Mouse (Mus musculus): ENCODE results near the gene Arpc3.
"Not testable (repeated sequence)": the region's sequence is repeated elsewhere in the genome, so short reads cannot be mapped to it uniquely, and the experiment has no call there.

Gene Arpc3

DNA sequence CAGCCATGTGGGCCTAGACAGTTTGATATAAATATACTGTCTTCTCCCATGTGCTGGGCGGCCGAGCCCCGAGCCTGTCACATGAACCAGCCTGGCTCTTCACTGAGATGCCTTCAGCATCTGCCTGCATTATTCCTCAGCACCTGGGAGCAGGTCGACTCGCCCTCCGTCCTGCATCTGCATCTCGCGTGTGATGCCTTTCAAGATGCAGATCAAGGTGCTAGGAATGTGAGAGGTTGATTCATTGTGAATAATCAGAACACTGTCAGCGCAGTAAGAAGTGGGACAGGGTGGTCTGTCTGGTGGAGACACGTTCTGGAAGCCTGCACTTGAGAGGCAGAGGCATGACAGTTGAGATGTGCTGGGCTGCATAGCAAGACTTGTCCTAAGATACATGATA is 52.8 kb downstream of the Arpc3 start:
- DNase-seq = no peak

DNA sequence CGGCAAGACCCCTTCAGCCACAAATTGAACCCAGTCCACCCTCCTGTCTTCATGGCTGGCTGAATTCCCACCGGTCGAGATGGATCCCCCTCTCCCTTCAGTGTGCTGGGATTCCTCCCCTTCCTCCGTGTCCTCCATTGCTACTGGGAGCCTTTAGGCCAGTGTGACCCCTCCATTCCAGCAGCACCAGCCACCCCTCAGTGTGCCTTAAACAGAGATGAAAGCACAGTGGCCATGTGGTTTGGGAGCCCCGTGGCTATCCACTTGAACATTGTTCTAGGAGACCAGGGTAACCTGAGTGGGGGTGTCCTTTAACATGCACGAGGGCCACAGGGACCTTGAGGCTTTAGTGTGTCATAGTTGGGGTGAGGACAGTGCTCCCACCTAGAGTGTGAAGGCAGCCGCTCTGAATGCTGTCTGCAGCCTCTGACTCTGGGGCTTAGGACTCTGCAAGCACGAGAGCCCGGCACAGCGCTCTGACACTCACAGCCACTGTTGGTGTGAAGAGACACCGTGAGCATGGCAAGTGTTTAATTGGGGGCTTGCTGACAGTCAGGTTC is 53.5 kb downstream of the Arpc3 start:
- no peak for DNase-seq

DNA sequence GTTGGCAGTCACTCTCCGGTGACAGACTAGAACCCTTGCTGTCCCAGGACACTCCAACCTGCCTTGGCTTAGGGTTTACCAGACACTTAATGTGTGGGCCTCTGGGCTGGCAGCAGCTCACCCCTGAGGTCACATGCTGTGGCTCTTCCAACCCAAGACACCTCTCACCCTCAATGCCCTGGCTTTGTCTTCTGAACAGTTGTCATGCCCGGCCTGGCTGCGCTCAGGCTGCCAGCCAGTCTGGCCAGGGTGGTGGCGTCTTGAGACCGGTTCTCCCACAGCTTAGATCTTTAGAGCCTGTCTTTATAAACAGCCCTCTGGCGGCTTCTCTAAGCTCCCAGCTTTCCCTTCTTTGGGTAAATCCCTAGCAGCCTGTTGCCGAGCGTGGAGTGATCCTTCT is 56.2 kb downstream of the Arpc3 start:
- DNase-seq = no peak

DNA sequence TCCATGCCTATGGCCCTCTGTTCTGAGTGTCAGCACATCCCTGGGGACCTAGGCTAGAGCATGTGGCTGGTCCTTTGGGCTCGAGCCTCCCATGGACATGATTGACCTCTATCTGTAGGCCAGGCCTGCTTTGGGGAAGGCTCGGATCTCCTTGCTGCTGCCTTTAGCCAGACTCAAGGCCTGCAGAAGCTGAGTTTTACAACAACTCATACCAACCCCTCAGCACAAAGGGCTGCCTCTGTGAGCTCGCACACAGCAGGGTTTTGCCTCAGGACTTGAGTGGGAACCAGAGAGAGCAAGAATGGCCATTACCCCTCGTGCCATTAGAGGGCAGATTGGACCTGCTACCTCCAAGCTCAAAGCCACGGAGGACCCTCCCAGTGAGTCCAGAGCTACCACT is 57.2 kb downstream of the Arpc3 start:
- DNase-seq = no peak

DNA sequence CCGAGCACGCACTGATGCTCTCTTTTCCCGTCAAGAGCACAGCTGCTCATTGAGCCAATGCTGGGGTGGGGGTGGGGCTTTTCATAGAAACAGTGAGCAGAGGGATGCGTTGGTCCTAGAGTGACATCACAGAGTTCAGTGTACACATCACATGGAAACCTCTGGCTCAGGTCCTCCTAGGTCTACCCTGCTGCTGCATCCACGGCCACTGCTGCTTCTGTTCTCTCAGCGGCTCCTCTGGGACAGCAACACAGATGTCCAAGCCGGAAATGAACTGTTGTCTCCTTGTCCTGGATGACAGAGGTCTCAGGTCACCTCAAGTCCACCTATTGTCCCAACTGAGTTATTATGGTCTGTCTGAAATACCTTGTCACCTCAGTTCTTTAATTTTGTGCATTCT is 58.3 kb downstream of the Arpc3 start:
- DNase-seq = no peak

DNA sequence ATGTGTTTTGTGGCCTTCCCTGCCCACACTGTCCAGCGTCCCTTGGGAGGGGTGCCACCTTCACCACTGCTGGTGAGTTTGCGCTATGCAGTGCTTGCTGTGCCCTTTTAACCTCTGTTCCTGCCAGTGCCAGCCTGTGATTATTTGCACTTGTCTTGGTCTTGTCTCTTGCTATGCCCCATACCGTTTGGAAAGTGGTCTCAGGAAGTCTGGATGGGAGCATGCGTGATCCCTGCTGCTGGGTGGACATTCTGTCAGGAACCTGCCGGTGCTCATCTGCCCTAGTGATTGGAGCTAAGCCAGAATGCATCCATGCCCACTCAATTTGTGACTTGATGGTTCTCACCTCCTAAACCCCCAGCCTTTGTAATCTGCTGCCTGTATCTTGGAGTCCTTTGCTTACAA is 59.2 kb downstream of the Arpc3 start:
- DNase-seq = no peak

DNA sequence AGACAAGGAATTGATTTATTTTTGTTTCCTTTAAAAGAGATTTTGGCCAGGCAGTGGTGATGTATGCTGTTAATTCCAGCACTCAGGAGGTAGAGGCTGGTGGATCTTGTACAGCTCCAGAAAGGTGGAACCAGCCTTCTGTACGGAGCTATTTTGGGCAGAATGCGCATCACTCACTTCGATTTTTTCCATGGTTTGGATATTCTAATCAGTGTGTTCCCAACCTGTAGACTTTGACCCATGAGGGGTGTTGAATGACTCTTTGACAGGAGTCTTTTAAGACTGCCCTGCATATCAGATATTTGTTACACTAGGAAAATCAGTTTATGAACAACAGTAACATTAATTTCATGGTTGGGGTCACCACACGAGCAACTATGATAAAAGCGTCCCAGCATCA is 59.6 kb downstream of the Arpc3 start:
- no peak for DNase-seq

DNA sequence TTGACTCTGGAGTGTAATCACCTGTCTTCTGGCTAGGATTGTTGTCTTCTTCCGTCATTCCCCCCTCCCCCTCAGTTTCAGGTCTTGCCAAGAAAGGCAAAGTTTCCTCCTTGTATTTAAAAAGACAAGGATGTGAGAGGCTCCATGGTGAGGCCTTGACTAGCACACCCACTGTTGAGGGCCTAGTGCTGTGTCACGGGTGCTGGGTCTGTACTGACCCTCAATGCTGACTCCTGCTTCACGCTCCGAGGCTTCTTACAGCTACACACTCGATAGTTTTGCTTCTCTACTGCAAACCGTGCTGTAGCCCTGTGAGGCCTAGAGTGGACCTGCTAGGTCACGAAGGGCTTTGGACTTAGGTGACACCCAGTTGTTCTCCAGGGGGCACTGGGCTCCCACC is 60.5 kb downstream of the Arpc3 start:
- DNase-seq = no peak

DNA sequence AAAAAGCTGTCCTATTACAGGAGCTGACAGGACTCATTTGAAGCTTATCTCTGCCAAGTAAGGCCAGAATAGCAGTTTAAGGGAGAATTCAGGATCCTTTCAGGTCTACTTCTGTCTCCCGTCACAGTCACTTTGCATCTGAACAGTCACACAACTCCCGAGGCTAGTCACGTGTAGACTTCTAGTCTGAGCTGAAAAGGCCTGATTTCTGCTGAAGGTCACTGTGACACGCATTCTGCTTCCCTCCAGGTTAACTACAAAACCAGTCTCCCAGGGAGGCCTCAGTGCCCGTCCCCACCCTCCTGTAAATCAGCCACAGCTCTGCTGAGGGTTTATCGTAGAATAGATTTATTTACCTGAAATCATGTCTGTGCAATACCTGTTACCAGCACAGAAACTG is 61.5 kb downstream of the Arpc3 start:
- no peak for DNase-seq

DNA sequence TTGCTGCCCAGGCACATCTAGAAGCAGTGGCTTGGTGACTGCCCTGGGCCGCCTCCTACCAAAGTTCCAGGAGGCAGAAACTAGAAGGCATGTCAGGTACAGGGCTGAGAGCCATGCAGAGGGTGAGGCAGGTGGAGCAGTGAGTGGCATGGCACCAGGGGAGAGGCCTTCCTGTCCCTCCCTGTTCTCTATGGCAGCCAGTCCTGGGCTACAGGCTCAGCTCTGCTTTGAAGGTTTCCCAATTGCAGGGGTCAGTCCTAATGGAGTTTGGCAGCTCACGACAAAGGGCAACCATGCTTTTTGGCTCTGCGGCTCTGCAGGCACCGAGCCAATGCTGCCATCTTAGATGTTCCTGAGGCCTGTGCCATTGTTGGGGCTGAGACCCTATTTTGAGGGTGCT is 62.8 kb downstream of the Arpc3 start:
- no peak for DNase-seq

DNA sequence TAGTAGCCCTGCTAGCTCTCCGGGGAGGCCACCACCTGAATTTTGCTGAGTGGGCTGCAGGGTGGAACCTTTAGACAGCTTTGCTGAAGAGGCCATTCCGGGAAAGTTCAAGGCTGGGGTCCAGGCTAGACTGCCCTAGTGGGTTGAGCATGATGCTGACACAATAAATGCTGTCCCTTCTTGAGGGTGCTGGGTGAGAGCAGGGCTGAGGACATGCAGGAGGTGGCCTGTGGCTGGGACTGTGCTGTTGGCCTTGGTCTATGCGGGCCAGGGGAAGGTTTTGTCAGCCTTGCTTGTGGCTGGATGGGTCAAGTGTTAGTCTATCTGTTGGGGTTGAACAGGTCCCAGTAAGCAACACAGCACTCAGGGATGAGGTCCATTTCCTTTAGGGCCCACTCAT is 63.2 kb downstream of the Arpc3 start:
- DNase-seq = no peak

DNA sequence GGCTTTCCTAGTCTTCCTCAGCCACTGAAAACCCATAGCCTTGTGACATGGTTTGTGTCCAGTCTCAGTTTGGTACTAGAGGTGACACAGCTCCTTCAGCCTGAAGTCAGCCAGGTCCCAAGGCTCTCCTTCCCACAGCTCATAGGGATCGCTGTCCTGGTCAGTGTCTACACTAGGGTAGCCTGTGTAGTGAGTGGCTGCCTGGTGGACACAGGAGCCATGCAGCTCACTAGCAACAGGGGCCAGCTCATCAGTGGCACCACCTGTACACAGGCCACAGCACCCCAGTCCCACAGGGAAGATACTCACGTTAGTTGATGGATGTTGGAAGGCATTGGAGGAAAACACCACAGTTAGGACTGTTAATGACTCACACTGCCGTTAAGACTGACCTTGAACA is 63.9 kb downstream of the Arpc3 start:
- DNase-seq = no peak

DNA sequence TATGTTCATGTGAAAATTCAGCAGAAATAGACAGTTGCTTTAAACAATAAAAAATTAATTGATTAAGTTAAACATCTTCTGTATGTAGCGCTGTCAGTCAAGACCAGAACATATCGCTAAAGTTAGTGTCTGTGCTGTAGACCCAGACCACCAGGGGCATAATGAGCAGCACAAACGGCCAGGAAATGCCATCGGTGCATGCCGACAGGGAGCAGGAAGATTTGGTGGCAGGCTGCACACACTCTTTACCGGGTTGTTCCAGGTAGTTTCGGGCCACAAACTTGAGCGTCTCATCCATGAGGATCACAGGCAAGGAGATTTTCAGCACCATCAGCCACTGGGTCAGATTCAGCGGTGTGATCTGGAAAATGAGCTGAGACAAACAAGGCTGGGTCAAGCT is 65.4 kb downstream of the Arpc3 start:
- not testable (repeated sequence) for DNase-seq

DNA sequence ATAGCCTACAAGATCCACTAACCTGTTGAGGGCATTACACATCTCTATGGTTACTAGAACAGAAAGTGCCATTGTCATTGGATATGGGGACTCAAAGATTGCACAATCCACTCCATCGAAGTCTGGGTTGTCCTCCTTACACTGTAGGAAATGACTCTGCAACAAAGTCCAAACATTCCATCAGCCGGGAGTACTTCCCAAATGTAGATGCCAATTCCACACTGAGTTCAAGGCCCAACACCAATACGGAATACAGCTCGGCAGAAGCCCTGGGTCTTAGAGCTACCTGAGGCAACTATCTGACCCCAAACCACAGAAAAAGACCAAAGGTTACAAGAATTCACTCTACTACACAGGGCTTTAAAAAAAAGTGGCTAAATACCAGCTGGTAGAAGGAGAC is 66.4 kb downstream of the Arpc3 start:
- DNase-seq = no peak

DNA sequence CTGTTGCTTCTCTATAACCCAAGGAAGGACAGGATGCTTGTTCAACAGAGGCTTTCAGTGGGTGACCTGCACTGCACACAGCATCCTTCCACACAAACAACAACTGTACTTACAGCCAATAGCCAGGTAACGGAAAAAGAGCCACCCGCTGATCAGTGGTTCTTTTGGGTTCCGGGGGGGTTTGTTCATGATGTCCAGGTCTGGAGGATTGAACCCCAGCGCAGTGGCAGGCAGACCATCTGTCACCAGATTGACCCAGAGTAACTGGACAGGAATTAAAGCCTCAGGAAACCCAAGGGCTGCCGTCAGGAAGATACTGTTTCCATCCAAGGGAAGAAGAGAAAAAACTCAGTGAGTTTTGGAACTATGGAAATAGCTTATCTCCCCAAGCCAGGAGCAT is 67.7 kb downstream of the Arpc3 start:
- no peak for DNase-seq

DNA sequence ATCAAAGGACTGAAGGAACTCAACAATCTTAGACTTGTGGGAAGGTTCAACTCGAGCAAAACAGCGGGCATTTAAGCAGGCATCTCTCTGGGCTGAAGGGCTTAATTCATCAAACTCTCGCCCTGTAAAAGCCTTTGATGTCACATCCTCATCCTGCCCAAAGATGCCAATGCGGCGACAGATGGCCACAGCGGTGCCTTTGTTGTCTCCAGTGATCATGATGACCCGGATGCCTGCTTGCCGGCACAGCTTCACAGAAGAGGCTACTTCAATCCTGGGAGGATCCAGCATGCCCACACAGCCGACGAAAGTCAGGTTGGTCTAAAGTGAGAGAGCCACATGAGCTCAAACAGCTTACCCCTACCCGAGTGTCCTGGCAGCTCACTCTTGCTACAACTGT is 69.0 kb downstream of the Arpc3 start:
- no peak for DNase-seq

DNA sequence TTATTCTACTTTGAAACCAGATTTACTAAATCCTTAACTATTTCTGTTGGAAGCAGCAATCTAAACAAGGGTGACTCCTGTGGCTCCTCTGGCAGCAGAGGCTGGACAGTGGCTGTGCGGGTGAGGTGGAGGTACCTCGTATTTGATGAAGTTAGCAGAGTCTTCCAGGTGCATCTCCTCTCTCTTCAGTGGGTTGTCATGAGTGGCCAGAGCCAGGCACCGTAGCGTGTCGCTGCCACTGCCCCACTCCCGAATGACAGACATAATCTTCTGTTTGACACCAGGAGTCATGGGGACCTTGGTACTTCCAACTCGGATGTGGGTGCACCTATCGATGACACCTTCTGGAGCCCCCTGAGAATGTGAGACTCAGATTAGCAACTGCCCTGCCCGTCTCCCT is 69.8 kb downstream of the Arpc3 start:
- DNase-seq = no peak
